Mouse (Mus musculus) lung, postnatal 4 days (tissue): ENCODE results near the gene Fam19a3.
A peak's percentile ranks its signal among the peaks of the same experiment; 100 is the strongest.
"Not testable (repeated sequence)": the region's sequence is repeated elsewhere in the genome, so short reads cannot be mapped to it uniquely, and the experiment has no call there.

Source experiments
- DNase-seq, 2 experiments: peaks; one replicate each; pipeline ENCODE4 v3.0.0; 2021

Gene Fam19a3

DNA sequence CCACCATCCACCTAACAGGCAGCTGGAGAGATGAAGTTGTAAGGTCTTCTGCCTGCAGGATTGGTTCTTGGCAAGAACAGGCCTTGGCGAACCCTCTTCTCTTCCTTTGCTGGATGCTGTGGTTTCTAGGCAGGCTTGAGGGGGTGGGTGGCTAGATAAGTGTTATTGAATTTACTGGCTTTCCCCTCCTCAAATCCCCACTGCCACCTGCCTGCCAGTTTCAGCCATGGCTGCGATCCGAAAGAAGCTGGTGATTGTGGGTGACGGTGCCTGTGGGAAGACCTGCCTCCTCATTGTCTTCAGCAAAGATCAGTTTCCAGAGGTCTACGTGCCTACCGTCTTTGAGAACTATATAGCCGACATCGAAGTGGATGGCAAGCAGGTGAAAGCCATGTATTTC lies 10.0 kb upstream of the Fam19a3 start:
- no peak for DNase-seq

- DNase-seq, result peak in 1 of 2 experiments; percentile 36
Observed at GRCm38 (mm10) chr3:104791017-104791416, 9.4 kb upstream of the Fam19a3 start.

GRCm38 (mm10) chr3:104790401-104790937 lies 8.8 kb upstream of the Fam19a3 start:
- DNase-seq, result peak; percentile 50 to 56

GRCm38 (mm10) chr3:104789822-104790221 lies 8.2 kb upstream of the Fam19a3 start:
- peak; percentile 63 to 76 for DNase-seq

DNA sequence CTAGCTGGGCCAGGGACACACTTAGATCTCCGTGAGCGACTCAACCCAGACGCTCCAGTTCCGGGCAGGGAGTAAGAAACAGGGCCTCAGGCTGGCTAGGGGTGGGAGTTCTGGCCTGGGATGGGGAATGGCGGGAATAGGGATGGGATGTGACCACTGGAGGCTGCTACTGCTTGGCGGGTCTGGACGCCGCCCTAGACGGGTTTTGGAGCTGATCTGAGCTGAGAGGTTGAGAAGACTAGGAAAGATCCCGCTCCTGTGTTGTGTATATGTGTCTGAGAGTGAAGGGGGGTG lies 7.6 kb upstream of the Fam19a3 start:
- peak; percentile 52 to 56 for DNase-seq

DNA sequence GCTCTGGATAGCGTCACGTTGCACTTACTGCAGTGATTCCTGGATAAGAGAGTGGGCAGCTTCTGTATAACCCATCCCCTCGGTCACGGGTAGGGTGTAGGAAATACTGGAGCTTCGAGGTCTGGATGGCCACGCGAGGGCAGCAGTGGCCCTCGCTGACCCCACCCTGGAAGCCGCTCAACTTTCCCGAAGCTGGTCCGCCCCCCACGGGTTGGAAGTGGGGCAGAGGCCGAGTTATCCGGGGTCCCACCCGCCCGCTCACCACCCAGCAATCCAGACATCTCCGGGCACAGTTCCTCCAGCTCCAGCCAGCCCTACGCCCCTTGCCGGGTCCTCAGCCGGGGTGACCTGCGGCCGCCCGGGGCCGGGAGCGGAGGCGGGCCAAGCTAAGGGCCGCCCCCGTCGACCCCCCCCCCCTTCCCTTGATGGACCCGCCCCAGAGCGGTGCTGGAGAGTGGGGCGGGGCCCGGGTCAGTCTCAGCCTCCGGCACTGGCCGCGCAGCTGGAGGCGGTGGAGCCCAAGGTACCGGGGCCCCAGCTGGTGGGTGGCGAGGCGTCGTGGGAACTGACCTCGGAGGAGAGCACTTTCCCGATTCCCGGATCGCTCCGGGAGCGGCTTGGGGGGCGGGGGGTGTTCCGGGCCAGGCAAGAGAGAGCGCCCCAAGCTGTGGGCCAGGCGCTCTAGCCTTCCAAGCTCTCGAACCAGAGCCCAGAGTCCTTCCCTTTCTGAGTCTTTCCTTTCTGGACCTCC lies 7.1 kb upstream of the Fam19a3 start:
- DNase-seq, result peak; percentile 90 to 91

- DNase-seq, result no peak
Observed at GRCm38 (mm10) chr3:104788075-104788474, 6.4 kb upstream of the Fam19a3 start, which contains the start of gene Rhoc. Rhoc (plus strand) TSS chr3:104788375.

GRCm38 (mm10) chr3:104785284-104785683 lies 3.6 kb upstream of the Fam19a3 start:
- DNase-seq, result no peak

DNA sequence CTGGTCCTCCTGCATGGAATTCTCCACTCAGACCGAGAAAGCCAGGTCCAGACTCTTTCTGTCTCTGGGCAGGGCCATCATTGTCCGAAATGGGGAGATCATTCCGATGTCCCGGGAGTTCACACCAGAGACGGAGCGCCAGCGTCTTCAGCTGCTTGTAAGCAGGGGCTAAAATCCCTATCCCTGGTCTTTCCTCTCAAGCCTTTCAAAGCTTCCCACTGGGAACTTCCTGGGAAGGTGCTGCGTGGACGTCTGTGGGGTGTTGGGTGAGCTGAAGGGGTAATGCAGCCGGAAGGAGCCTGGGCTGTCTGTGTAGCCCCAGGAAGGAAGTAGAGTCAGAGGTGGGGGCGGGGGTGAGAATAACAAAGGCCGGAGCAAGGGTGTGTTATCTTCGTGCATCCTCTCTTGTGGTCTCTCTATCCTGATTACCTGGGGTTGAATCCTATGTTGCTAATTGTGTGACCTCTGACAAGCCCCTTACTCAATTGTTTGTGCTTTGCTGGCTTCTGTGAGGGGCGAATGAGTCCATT lies 2.4 kb upstream of the Fam19a3 start:
- peak; percentile 55 to 65 for DNase-seq

DNA sequence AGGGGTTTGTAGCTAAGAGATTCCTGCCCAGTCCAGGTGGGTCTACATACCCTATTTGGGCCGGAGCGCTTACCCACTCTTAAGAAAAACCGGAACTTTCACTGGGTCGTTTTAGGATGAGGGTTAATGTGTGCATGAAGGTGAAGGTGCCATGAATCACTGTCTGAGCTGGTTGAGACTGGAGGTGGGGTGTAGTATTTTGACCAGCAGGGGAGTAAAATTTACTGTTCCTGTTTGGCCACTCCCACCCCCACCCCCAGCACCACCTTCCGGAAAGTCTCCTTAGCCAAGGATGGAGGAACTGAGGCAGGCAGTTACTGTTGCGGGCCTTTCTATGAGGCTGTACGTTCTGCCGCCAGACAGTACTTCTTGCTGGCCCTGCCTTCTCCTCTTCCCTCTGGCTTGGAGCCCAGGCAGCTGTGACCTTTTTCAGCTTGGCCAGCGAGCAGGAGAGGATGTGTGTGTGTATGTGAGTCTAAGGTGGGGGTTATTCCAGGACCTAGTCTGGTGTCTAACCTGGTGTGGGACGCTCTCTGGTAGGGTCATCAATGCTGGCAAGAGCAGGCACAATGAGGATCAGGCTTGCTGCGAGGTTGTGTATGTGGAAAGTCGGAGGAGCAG lies 531 bp upstream of the Fam19a3 start:
- DNase-seq, result peak; percentile 59 to 76

- peak; percentile 84 for DNase-seq
Observed at GRCm38 (mm10) chr3:104780561-104781420, 849 bp downstream of the Fam19a3 start, which contains the start of gene Ppm1j. Ppm1j (plus strand) TSS chr3:104781056.

GRCm38 (mm10) chr3:104779949-104780348 lies 1.7 kb downstream of the Fam19a3 start:
- DNase-seq, result peak; percentile 56 to 80

- DNase-seq, result peak in 1 of 2 experiments; percentile 39
Observed at GRCm38 (mm10) chr3:104777342-104777741, 4.3 kb downstream of the Fam19a3 start.

GRCm38 (mm10) chr3:104773301-104773700 lies 8.3 kb downstream of the Fam19a3 start:
- DNase-seq, result no peak

DNA sequence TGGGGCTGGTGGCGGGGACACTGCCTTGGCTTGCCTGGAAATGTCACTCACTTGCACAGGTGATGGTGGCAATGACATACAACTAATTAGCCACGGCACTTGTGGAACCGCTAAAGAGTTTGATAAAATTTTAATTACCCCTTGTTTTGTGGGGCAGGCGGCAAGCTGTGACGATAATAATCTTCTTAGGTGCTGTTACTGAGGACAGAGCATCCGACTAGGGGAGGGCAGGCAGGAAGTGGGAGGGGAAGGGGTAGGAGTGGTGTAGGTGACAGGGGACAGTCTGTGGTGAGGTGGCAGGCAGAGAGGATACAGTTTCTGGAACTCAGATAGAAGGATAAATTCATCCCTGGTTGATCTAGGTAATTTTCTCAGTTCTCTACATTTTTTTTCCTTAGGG lies 10.2 kb downstream of the Fam19a3 start:
- DNase-seq, result no peak

DNA sequence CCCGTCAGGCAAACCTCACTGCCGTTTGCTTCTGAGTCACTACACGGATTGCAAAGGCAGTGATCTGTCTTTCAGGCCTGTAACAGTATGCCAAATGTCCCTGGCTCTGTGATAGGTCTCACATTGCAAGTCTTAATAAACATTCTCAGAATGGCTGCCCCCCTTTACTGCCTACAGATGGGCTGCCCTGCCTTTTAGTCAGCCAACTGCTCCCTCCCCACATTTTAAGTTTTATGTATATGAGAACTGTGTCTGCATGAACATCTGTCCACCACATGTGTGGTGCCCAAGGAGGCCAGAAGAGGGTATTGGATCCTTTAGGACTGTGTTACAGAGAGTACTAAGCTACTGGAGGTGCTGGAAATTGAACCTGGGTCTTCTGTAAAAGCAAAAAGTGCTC lies 10.7 kb downstream of the Fam19a3 start:
- no peak for DNase-seq

DNA sequence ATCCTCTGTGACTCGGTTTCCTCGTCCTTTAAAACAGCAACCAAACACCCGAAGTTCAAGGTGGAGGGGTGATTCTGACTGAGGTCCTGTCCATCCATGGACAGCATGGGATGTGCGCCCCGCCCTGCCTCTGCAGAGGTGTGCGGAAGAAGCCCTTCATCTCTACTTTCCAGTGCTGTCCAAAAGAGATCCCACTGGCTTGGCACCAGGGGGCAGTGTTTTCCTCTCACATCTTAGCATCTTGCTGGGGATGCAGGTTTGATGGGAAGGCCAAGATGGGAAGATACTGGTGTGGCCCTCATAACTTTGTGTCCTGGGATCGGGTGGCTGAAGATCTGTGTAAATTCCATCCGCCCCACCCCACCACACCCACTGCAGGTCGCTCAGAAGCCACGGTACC lies 11.6 kb downstream of the Fam19a3 start:
- peak; percentile 31 to 61 for DNase-seq

GRCm38 (mm10) chr3:104769135-104769534 lies 12.5 kb downstream of the Fam19a3 start:
- DNase-seq, result no peak

- DNase-seq, result no peak
Observed at GRCm38 (mm10) chr3:104767716-104768115, 13.9 kb downstream of the Fam19a3 start.

GRCm38 (mm10) chr3:104767141-104767540 lies 14.5 kb downstream of the Fam19a3 start:
- DNase-seq, result no peak

DNA sequence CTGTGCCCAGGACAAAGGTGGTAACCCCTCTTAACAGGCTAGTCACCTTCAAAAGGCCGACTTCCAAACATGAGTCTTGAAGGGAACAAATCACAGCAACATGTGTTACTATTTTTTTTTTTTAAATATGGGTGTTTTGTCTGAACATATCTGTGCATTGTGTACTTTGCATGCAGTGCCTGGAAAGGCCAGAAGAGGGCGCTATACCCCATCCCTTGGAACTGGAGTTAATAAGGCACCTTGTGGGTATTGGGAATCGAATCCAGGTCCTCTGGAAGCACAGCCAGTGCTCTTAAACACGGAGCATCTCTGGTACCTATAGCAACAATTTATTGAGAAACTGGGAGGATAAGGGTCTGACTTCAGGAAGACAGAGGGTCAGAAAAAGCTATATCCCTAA lies 16.6 kb downstream of the Fam19a3 start:
- DNase-seq, result peak in 1 of 2 experiments; percentile 25

GRCm38 (mm10) chr3:104762103-104762863 lies 19.4 kb downstream of the Fam19a3 start:
- DNase-seq, result not testable (repeated sequence)
